Mouse (Mus musculus): ENCODE data around the gene Id4. TPM values are rescaled to one million over a fixed set of nuclear protein-coding genes. Genes with fewer than 3 reads are reported as not detected.

Gene Id4
- 16.5 and 25.2 TPM in 2 replicates for polyA plus RNA-seq (2015; fragmentation: Nextera tagmentation; extraction: Ambion mirVana)

DNA sequence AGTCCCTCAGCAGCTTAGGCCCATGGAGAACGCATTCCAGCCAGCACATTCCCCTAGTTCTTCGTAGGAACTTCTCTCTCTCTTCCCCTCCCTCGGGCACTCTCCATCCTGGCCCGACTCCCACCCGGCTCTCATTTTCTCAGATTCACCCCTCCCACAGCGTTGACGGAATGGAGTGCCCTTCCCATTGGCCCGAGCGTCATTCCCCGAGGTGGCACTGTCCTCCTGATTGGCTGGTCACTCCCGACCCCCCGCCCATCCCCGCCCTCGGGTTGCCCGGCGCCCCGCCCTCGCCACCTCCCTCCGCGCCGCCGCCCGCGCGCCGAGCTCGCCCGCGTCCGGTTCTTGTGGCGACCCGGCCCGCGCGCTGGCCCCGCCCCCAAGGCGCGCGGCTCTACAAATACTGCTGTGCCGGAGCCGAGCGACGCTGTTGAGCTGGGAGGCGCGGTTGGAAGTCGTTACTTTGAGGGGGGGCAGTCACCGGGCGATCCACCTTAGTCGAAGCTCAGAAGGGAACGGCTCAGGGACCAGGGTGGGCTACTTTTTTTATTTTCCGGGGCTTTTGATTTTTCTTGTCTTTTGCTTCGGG lies at the start of gene Id4:
Gene Id4, plus strand, starts transcription at position 539 of the 589 bp plus-strand sequence.
- peaks cover 30% of the 10 kb centered on the region for H3K4me1 ChIP-seq
- under 1% methylated on average over 50 of the region's 52 CpGs for WGBS
- peak within 1 kb of the TSS; percentile 93 for H3K9ac ChIP-seq
- peak within 1 kb of the TSS; percentile 90 for H3K4me2 ChIP-seq
- no peaks in the 10 kb centered on the region for H3K36me3 ChIP-seq
- peak; percentile 93 for ATAC-seq (ENCODE audit: insufficient number of reproducible peaks, insufficient read depth, low FRiP score, low TSS enrichment, low read depth)
- peak within 1 kb of the TSS; percentile 95 for H3K27ac ChIP-seq
- no peaks in the 10 kb centered on the region for H3K27me3 ChIP-seq
- H3K4me3 ChIP-seq = peak within 1 kb of the TSS; percentile 82
- no peaks in the 10 kb centered on the region for H3K9me3 ChIP-seq

DNA sequence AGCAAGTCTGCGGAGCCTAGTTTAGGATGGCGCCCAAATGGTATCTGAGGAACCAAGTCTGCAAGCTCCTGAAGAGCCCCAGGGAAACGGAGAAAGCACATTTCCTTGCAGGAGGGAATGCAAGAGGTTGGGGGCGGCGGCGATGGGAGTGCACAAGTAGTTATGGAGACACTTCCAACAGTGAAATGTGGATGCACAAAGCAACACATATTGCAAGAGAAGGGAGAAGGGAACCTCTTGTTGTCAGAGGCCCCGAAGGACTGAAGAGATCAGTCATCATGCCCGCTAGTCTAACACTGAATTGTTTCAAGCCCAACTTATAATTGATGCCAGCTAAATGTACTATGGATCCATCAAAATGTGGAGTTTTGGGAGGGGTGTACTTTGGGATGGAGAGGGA lies 33.9 kb upstream of the Id4 start:
- Histone ChIP-seq H3K4me2 (peak overlapping the region; percentile 67), H3K36me3 (no peaks in the 10 kb centered on the region), H3K9ac (peak overlapping the region; percentile 46; the same call in 1 of the 2 replicates), H3K4me1 (peaks cover 32% of the 10 kb centered on the region), H3K4me3 (peak overlapping the region; percentile 23), H3K27ac (peak overlapping the region; percentile 92), H3K9me3 (no peaks in the 10 kb centered on the region), H3K27me3 (no peaks in the 10 kb centered on the region)
- WGBS = 17% methylated on average over 8 of the region's 8 CpGs
- no peak for ATAC-seq (ENCODE audit: insufficient number of reproducible peaks, insufficient read depth, low FRiP score, low TSS enrichment, low read depth)

DNA sequence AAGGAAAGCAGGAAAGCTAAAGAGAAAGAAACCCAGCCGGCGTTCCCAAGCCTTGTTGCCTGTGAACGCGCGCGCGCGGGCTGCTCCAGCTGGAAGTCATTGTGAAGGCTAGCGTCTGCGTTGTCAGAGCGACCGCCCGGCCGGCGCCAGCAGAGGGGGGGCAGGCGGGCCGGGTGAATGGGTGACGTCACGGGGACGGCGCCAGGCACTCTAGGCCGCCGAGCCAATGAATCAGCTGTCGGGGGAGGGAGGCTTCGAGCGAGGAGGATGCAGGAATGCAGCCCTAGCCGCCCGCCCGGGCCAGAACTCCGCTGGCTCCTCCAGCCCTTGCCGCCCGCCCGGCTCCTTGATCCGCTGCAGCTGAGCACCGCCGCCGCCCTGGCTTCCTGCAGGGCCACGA lies 33.3 kb upstream of the Id4 start:
- under 1% methylated on average over 36 of the region's 38 CpGs for WGBS
- peak; percentile 98 for ATAC-seq (ENCODE audit: insufficient number of reproducible peaks, insufficient read depth, low FRiP score, low TSS enrichment, low read depth)
- Histone ChIP-seq H3K4me1 (peaks cover 32% of the 10 kb centered on the region), H3K27me3 (no peaks in the 10 kb centered on the region), H3K9me3 (no peaks in the 10 kb centered on the region), H3K9ac (peak overlapping the region; percentile 68), H3K27ac (peak overlapping the region; percentile 97), H3K4me2 (peak overlapping the region; percentile 67), H3K4me3 (peak overlapping the region; percentile 42), H3K36me3 (no peaks in the 10 kb centered on the region)

GRCm38 (mm10) chr13:48228114-48228513 lies 32.9 kb upstream of the Id4 start:
- no peaks in the 10 kb centered on the region for H3K27me3 ChIP-seq
- H3K4me1 ChIP-seq = peaks cover 32% of the 10 kb centered on the region
- H3K4me3 ChIP-seq = peak overlapping the region; percentile 42
- no peaks in the 10 kb centered on the region for H3K36me3 ChIP-seq
- peak overlapping the region; percentile 68 for H3K9ac ChIP-seq
- H3K4me2 ChIP-seq = peak overlapping the region; percentile 67
- 12% methylated on average over 4 of the region's 4 CpGs for WGBS
- H3K27ac ChIP-seq = peak overlapping the region; percentile 97
- no peak for ATAC-seq (ENCODE audit: insufficient number of reproducible peaks, insufficient read depth, low FRiP score, low TSS enrichment, low read depth)
- H3K9me3 ChIP-seq = no peaks in the 10 kb centered on the region

GRCm38 (mm10) chr13:48230996-48231395 lies 30.0 kb upstream of the Id4 start:
- H3K27ac ChIP-seq = peak overlapping the region; percentile 77
- peaks cover 32% of the 10 kb centered on the region for H3K4me1 ChIP-seq
- 42% methylated on average over 6 of the region's 6 CpGs for WGBS
- H3K9ac ChIP-seq = no peak overlapping the region
- peak overlapping the region; percentile 9; the same call in 1 of the 2 replicates for H3K4me2 ChIP-seq
- no peaks in the 10 kb centered on the region for H3K9me3 ChIP-seq
- no peak overlapping the region for H3K4me3 ChIP-seq
- no peaks in the 10 kb centered on the region for H3K36me3 ChIP-seq
- no peaks in the 10 kb centered on the region for H3K27me3 ChIP-seq
- no peak for ATAC-seq (ENCODE audit: insufficient number of reproducible peaks, insufficient read depth, low FRiP score, low TSS enrichment, low read depth)

DNA sequence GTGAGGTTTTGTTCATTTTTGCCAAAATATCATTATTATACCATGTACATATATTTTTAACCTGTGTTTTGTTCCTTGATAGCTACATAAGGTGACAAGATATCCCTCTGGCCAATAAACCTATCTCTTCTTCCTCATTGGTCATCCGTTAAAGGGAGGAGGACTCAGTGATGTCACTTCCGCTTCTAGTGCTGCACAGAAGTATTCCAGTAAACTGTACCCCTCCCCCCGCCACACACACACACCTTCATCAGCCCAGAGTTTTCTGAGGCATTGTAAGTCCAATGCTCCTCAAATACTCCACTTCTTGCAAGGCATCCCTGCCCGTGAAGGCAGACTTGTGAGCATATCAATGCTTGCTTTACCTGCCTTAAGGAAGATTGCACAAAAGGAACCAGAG lies 24.6 kb upstream of the Id4 start:
- 87% methylated on average over 4 of the region's 4 CpGs for WGBS
- H3K9me3 ChIP-seq = no peaks in the 10 kb centered on the region
- no peak for ATAC-seq (ENCODE audit: insufficient number of reproducible peaks, insufficient read depth, low FRiP score, low TSS enrichment, low read depth)
- H3K9ac ChIP-seq = no peak overlapping the region
- peaks cover 9% of the 10 kb centered on the region for H3K4me1 ChIP-seq
- H3K36me3 ChIP-seq = no peaks in the 10 kb centered on the region
- H3K4me3 ChIP-seq = no peak overlapping the region
- no peak overlapping the region for H3K4me2 ChIP-seq
- no peak overlapping the region for H3K27ac ChIP-seq
- H3K27me3 ChIP-seq = no peaks in the 10 kb centered on the region

DNA sequence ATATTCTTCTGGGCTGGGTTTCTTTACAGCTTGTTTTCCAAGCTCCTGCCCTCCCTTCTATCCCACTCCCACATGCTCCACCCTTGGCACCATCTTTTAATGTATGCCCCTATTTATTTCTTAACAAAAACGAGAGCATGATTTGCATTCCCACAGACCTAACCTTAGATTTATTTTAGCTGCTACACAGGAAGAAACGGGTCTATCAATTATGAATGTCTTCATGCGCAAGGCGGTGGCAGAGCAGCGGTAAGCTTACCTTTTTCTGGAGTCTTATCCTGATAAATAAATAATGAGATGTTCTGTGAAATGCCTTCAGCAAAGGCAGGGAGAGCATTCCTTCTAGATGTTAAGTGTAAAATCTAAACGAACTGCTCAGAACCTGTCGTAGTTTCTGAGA lies 24.2 kb upstream of the Id4 start:
- Histone ChIP-seq H3K4me2 (no peak overlapping the region), H3K9ac (no peak overlapping the region), H3K4me3 (no peak overlapping the region), H3K27me3 (no peaks in the 10 kb centered on the region), H3K36me3 (no peaks in the 10 kb centered on the region), H3K9me3 (no peaks in the 10 kb centered on the region), H3K4me1 (0 out of 2 replicates have a peak, but pooled peaks cover 5% of the 10 kb centered on the region), H3K27ac (no peak overlapping the region)
- ATAC-seq (ENCODE audit: insufficient number of reproducible peaks, insufficient read depth, low FRiP score, low TSS enrichment, low read depth) = no peak
- 80% methylated on average over 7 of the region's 7 CpGs for WGBS

- H3K4me3 ChIP-seq = no peak overlapping the region
- H3K4me1 ChIP-seq = 0 out of 2 replicates have a peak, but pooled peaks cover 3% of the 10 kb centered on the region
- WGBS = 12% methylated on average over 4 of the region's 4 CpGs
- H3K36me3 ChIP-seq = no peaks in the 10 kb centered on the region
- no peak overlapping the region for H3K9ac ChIP-seq
- no peaks in the 10 kb centered on the region for H3K27me3 ChIP-seq
- no peak overlapping the region for H3K27ac ChIP-seq
- no peaks in the 10 kb centered on the region for H3K9me3 ChIP-seq
- H3K4me2 ChIP-seq = no peak overlapping the region
- ATAC-seq (ENCODE audit: insufficient number of reproducible peaks, insufficient read depth, low FRiP score, low TSS enrichment, low read depth) = no peak
Measured at GRCm38 (mm10) chr13:48237516-48237915, 23.5 kb upstream of the Id4 start.

DNA sequence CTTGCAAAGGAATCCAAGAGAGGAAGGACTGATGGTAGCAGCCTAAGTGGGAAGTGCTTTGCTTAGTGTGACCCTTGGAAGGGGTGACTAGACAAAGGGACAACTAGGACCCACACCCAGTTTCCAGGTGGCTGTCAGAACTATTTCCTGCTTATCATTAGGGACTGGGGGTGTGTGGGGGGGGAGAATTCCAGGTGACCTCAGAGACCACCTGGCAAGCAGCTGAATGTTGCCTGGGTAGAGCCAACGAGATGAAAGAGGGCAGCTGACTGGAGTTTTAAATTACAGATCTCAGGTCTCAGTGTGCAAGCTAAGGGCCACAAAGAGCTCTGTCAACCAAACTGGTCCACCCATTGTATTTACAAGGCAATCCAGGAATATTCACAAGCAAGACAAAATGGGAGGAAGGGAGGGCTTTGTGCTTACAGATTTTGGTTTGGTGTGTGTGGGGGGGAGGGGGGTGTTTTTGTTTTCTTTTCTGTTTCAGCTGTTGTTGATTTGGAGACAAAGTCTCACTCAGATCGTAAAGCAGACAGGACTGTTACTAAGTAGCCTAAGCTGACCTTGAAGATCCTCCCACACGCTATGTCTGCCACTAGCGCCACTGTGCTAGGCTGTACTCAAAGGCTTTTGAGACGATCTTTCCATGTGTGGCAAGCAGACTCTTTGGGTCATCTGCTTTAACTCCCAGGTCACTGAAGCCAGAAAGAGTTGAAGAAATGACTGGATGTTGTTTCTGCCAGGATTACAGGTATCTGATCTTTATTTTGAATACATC lies 15.6 kb upstream of the Id4 start:
- no peaks in the 10 kb centered on the region for H3K27me3 ChIP-seq
- no peak overlapping the region for H3K4me3 ChIP-seq
- ATAC-seq (ENCODE audit: insufficient number of reproducible peaks, insufficient read depth, low FRiP score, low TSS enrichment, low read depth) = no peak
- no peaks in the 10 kb centered on the region for H3K36me3 ChIP-seq
- H3K4me2 ChIP-seq = no peak overlapping the region
- no peak overlapping the region for H3K27ac ChIP-seq
- no peak overlapping the region for H3K9ac ChIP-seq
- H3K9me3 ChIP-seq = no peaks in the 10 kb centered on the region
- peaks cover 5% of the 10 kb centered on the region; the same call in 1 of the 2 replicates for H3K4me1 ChIP-seq
- WGBS = 25% methylated on average over 5 of the region's 5 CpGs

DNA sequence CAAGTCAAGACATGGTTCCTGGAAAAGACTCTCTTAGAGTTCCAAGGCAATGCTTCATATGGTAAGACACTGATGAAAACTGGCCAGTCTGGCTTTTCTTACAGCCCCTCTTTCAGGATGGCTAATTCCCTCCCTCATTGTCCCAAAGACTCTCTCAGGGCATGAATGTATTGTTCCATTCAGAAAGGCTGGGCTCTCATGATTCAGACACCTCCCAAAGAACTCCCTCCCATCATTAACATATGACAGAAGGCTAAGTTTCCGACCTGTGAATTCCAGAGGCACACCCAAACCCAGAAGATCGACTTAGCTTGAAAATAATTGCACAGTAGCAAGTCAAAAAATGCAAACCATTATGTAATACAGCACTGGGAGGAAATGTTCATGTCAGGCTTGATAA lies 8.5 kb upstream of the Id4 start:
- WGBS = 53% methylated on average over 2 of the region's 2 CpGs
- H3K36me3 ChIP-seq = no peaks in the 10 kb centered on the region
- H3K4me2 ChIP-seq = no peak overlapping the region
- no peak overlapping the region for H3K9ac ChIP-seq
- no peaks in the 10 kb centered on the region for H3K4me1 ChIP-seq
- no peak for ATAC-seq (ENCODE audit: insufficient number of reproducible peaks, insufficient read depth, low FRiP score, low TSS enrichment, low read depth)
- no peak overlapping the region for H3K4me3 ChIP-seq
- no peaks in the 10 kb centered on the region for H3K27me3 ChIP-seq
- H3K27ac ChIP-seq = no peak overlapping the region
- peaks cover 4% of the 10 kb centered on the region; the same call in 1 of the 2 replicates for H3K9me3 ChIP-seq

DNA sequence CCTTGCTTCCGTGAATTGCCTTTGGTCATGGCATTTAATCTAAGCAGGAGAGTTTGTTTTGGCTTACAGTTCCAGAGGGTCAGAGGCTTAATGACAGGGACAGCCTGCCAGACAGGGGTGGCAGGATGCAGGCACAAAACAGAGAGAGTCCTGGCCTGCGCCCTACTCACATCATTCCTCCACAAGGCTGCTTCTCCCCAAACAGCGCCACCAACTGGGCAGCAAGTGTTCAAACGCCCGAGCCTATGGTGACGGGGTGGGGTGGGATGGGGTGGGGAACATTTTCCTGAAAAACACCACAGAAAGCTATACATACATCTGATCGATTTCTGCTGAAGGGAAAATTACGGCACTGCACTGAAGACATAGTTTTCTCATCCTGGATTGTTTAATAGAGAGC lies 6.0 kb upstream of the Id4 start:
- no peak for ATAC-seq (ENCODE audit: insufficient number of reproducible peaks, insufficient read depth, low FRiP score, low TSS enrichment, low read depth)
- H3K27me3 ChIP-seq = no peaks in the 10 kb centered on the region
- H3K4me2 ChIP-seq = no peak overlapping the region
- no peaks in the 10 kb centered on the region for H3K36me3 ChIP-seq
- peaks cover 4% of the 10 kb centered on the region; the same call in 1 of the 2 replicates for H3K9me3 ChIP-seq
- WGBS = 91% methylated on average over 8 of the region's 8 CpGs
- H3K27ac ChIP-seq = no peak overlapping the region
- H3K4me1 ChIP-seq = peaks cover 20% of the 10 kb centered on the region
- no peak overlapping the region for H3K4me3 ChIP-seq
- H3K9ac ChIP-seq = no peak overlapping the region
